Mouse (Mus musculus): ENCODE data around the gene Tcp10a. TPM values are rescaled to one million over a fixed set of nuclear protein-coding genes. Genes with fewer than 3 reads are reported as not detected.
"Not testable (repeated sequence)": the region's sequence is repeated elsewhere in the genome, so short reads cannot be mapped to it uniquely, and the experiment has no call there.

Tcp10a gene
- total RNA-seq, 2 experiments from 2014 or later: 0.54 TPM; not detected in 1

GRCm38 (mm10) chr17:7366676-7367374, 42.4 kb downstream of the Tcp10a start:
- not testable (repeated sequence) for DNase-seq (ENCODE audit: low spot score in 2 of 2)

GRCm38 (mm10) chr17:7369401-7369800, 45.0 kb downstream of the Tcp10a start:
- peak in 1 of 2 experiments; percentile 12 for DNase-seq (ENCODE audit: low spot score in 2 of 2)

- not testable (repeated sequence) for DNase-seq (ENCODE audit: low spot score in 2 of 2)
These were observed 47.4 kb downstream of the Tcp10a start, which contains the start of gene Gm49630 for GRCm38 (mm10) chr17:7371879-7372278. Gene Gm49630, minus strand, starts transcription at chr17:7371979.

- DNase-seq (ENCODE audit: low spot score in 2 of 2): not testable (repeated sequence)
These were observed 52.7 kb downstream of the Tcp10a start for GRCm38 (mm10) chr17:7376951-7377700.

GRCm38 (mm10) chr17:7377907-7378306, 53.5 kb downstream of the Tcp10a start:
- DNase-seq (ENCODE audit: low spot score in 2 of 2): not testable (repeated sequence)

- DNase-seq (ENCODE audit: low spot score in 2 of 2): not testable (repeated sequence)
These were observed 58.3 kb downstream of the Tcp10a start for GRCm38 (mm10) chr17:7382711-7383110.

GRCm38 (mm10) chr17:7383167-7384143, 59.0 kb downstream of the Tcp10a start:
- not testable (repeated sequence) for DNase-seq (ENCODE audit: low spot score in 2 of 2)

- DNase-seq (ENCODE audit: low spot score in 2 of 2): not testable (repeated sequence)
These were observed 60.9 kb downstream of the Tcp10a start, which contains the start of gene Unc93a2 for GRCm38 (mm10) chr17:7385364-7385763. Gene Unc93a2, minus strand, starts transcription at chr17:7385464.

GRCm38 (mm10) chr17:7386016-7386415, 61.6 kb downstream of the Tcp10a start:
- DNase-seq (ENCODE audit: low spot score in 2 of 2): not testable (repeated sequence)

GRCm38 (mm10) chr17:7388341-7388957, 64.0 kb downstream of the Tcp10a start:
- DNase-seq (ENCODE audit: low spot score in 2 of 2): not testable (repeated sequence)

- not testable (repeated sequence) for DNase-seq (ENCODE audit: low spot score in 2 of 2)
These were observed 64.5 kb downstream of the Tcp10a start for GRCm38 (mm10) chr17:7388958-7389356.

GRCm38 (mm10) chr17:7389898-7390297, 65.5 kb downstream of the Tcp10a start:
- not testable (repeated sequence) for DNase-seq (ENCODE audit: low spot score in 2 of 2)

- peak; percentile 22 to 37 for DNase-seq (ENCODE audit: low spot score in 2 of 2)
These were observed 70.7 kb downstream of the Tcp10a start for GRCm38 (mm10) chr17:7395116-7395515.

Other genes with a start within 250 kb of the Tcp10a start
- 10 to 100 TPM; 11.3 to 12.8 TPM for gene Rps6ka2, start 154.5 kb upstream of the Tcp10a start, total RNA-seq (2021)
- gene Ttll2, start 28.1 kb downstream of the Tcp10a start, total RNA-seq (2021): not detected
- gene Gm49630, start 47.3 kb downstream of the Tcp10a start, total RNA-seq (2021): not detected
- gene Unc93a2, start 60.8 kb downstream of the Tcp10a start, total RNA-seq (2021): 1 to 10 TPM in 1 of 2 experiments, under 1 TPM in 1; 0.35 to 1.1 TPM